Mouse (Mus musculus) lung, adult 10 weeks (tissue): Measurements from ENCODE around the gene U2af1. TPM values are rescaled to one million over a fixed set of nuclear protein-coding genes. Genes with fewer than 3 reads are reported as not detected.

Experiments used
- polyA plus RNA-seq: library from polyadenylated mRNA; stranded (reverse); fragments of 350-450 nt; fragmentation: Illumina TruSeq; extraction: RNeasy Lipid Tissue Mini Kit (QIAGEN cat#74804); gene quantifications from one replicate; pipeline ENCODE4 v1.2.3, GENCODE M21; 2014; ENCODE audit warnings: low read depth, low replicate concordance; ENCODE audit not compliant: insufficient read depth

Gene U2af1
- polyA plus RNA-seq, result 109 TPM

GRCm38 (mm10) chr17:31658468-31659185 lies at the start of gene U2af1:
Gene U2af1 (minus strand): TSS chr17:31658892.

DNA sequence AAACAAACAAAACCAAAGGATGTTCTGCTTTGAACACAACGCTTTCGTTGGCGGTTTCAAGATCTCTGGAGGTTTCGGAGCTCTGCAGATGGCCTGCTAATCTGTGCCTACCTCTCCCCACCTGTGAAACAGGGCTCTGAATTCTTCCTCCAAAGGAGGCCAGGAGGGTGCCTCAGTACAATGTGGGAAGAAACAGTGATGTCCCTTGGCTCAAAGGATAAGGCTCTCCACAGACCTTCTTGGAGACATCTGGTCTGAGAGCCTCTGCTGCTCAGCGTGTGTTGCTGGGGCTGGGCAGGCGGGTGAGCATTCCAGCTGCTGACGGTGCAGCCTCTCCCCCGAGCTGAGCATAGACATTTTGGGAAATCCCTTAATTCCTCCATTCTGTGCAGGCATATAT lies 18.8 kb upstream of the U2af1 start, which contains the start of gene Cryaa:
Gene Cryaa, plus strand, starts transcription at position 301 of the 400 bp plus-strand sequence.

DNA sequence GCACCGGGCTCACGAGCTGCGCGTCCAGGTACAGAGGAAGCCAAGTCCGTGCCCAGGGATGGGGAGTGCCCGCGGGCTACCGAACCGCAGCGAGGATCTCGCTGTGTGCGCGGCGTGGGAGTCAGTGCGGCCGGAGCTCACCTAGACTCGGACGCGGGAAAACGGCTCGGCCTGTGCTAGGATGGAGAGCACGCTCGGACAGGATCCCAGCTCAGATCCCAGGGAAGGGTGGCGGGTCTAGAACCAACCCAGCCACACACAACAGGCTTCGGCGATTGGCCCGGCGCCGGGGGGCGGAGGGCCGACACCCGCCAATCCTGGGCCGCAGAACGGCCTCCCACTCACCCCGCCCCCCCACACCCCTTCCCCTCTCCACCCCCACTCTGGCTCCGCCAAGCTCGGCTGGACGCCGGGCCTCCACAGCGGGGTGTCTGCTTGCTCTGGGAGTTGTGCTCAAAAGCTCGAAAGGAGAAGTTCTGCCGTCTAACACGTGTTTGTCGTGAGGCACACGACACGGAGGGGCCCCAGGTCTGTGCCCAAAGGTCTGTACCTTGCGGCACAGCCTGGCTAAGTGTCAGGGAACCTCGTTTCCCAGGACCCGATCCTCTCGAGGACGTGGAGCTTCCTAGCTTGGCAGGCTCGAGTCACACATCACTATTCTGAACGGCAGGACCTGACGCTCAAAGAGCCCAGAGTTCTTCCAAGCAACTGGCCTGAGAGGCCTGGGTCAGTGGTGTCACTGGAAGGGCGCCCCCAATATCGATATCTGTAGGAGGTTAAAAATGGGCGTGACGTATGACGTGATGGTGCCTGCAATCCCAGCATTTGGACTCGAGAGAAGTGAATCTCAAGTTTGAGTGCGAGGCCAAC lies 21.5 kb downstream of the U2af1 start, which contains the start of gene Cbs:
Gene Cbs, minus strand, starts transcription at position 297 of the 870 bp plus-strand sequence.

Other genes starting within 250 kb of the U2af1 start
- gene Wdr4, start 138.9 kb downstream of the U2af1 start, polyA plus RNA-seq, result 8.2 TPM
- 194 TPM for gene Ndufv3, start 138.8 kb downstream of the U2af1 start, polyA plus RNA-seq
- gene Pknox1, start 94.2 kb downstream of the U2af1 start, polyA plus RNA-seq, result 7.2 TPM
- 2.6 TPM for gene Cbs, start 21.7 kb downstream of the U2af1 start, polyA plus RNA-seq
- 1.3 TPM for gene Cryaa, start 18.9 kb upstream of the U2af1 start, polyA plus RNA-seq
- gene Sik1, start 196.9 kb upstream of the U2af1 start, polyA plus RNA-seq, result 23.6 TPM